Mouse (Mus musculus) WW6 (cell line): ENCODE data around the gene Nsmce1.

Experiments used
- DNase-seq: peaks from one replicate; pipeline ENCODE4 v3.0.0-alpha.2; 2013; ENCODE audit warnings: low read depth, low spot score

Nsmce1 gene

GRCm38 (mm10) chr7:125489636-125490035, 1.8 kb downstream of the Nsmce1 start:
- no peak for DNase-seq

GRCm38 (mm10) chr7:125488706-125489105, 2.7 kb downstream of the Nsmce1 start:
- no peak for DNase-seq

GRCm38 (mm10) chr7:125487126-125487525, 4.3 kb downstream of the Nsmce1 start:
- DNase-seq: no peak

- DNase-seq: no peak
Observed at GRCm38 (mm10) chr7:125486121-125486630, 5.2 kb downstream of the Nsmce1 start.

GRCm38 (mm10) chr7:125484791-125485190, 6.6 kb downstream of the Nsmce1 start:
- DNase-seq: no peak

- DNase-seq: no peak
Observed at GRCm38 (mm10) chr7:125482886-125483285, 8.5 kb downstream of the Nsmce1 start.

- DNase-seq: no peak
Observed at GRCm38 (mm10) chr7:125482339-125482738, 9.1 kb downstream of the Nsmce1 start.

GRCm38 (mm10) chr7:125480518-125480917, 10.9 kb downstream of the Nsmce1 start:
- no peak for DNase-seq

- DNase-seq: no peak
Observed at GRCm38 (mm10) chr7:125478391-125478984, 12.9 kb downstream of the Nsmce1 start.

GRCm38 (mm10) chr7:125475601-125476251, 15.7 kb downstream of the Nsmce1 start:
- no peak for DNase-seq

- DNase-seq: no peak
Observed at GRCm38 (mm10) chr7:125474535-125474934, 16.9 kb downstream of the Nsmce1 start.

GRCm38 (mm10) chr7:125471991-125472741, 19.2 kb downstream of the Nsmce1 start:
- peak; percentile 54 for DNase-seq

GRCm38 (mm10) chr7:125470901-125471300, 20.5 kb downstream of the Nsmce1 start:
- no peak for DNase-seq

- peak; percentile 33 for DNase-seq
Observed at GRCm38 (mm10) chr7:125469937-125470336, 21.5 kb downstream of the Nsmce1 start.

GRCm38 (mm10) chr7:125462200-125462599, 29.2 kb downstream of the Nsmce1 start:
- no peak for DNase-seq

GRCm38 (mm10) chr7:125453671-125454070, 37.7 kb downstream of the Nsmce1 start:
- DNase-seq: no peak

- no peak for DNase-seq
Observed at GRCm38 (mm10) chr7:125451078-125451477, 40.3 kb downstream of the Nsmce1 start.

- DNase-seq: no peak
Observed at GRCm38 (mm10) chr7:125450678-125451077, 40.7 kb downstream of the Nsmce1 start.

GRCm38 (mm10) chr7:125444464-125445401, 46.7 kb downstream of the Nsmce1 start, which contains the start of gene Kdm8:
Gene Kdm8 (plus strand): TSS chr7:125444676.
- DNase-seq: peak; percentile 55

- no peak for DNase-seq
Observed at GRCm38 (mm10) chr7:125444076-125444463, 47.3 kb downstream of the Nsmce1 start.

- no peak for DNase-seq
Observed at GRCm38 (mm10) chr7:125442323-125442722, 49.1 kb downstream of the Nsmce1 start.
